Mouse (Mus musculus) limb, embryonic 14.5 days (tissue): ENCODE measurements around the gene Per2. TPM values are rescaled to one million over a fixed set of nuclear protein-coding genes. Genes with fewer than 3 reads are reported as not detected.

Experiments used
- ATAC-seq: fragments of 200-750 bp; cut with Nextera tagmentation; 2 replicates; pipeline ENCODE4 v1.8.0; 2017; ENCODE audit warnings: low read depth, moderate number of reproducible peaks, moderate TSS enrichment; ENCODE audit not compliant: low FRiP score
- DNase-seq: peaks from one replicate; pipeline ENCODE4 v3.0.0-alpha.2; 2015; ENCODE audit warnings: low spot score
- H3K27ac ChIP-seq: fragments of 300-500 bp; sonication (generic); replicated peaks from 2 replicates; pipeline ENCODE4 v1.5.1; 2014; ENCODE audit warnings: low read depth, mild to moderate bottlenecking, low read length, moderate library complexity, mixed read lengths
- H3K27me3 ChIP-seq: fragments of 300-500 bp; sonication (generic); 2 replicates; pipeline ENCODE4 v1.6.1; 2014; ENCODE audit warnings: low read length, mixed read lengths; ENCODE audit not compliant: control insufficient read depth, insufficient read depth
- H3K36me3 ChIP-seq: fragments of 300-500 bp; sonication (generic); 2 replicates; pipeline ENCODE4 v1.6.1; 2014; ENCODE audit warnings: mild to moderate bottlenecking, low read length, moderate library complexity, mixed read lengths; ENCODE audit not compliant: control insufficient read depth, insufficient read depth
- H3K4me1 ChIP-seq: fragments of 300-500 bp; sonication (generic); 2 replicates; pipeline ENCODE4 v1.6.1; 2014; ENCODE audit warnings: antibody characterized with exemption, low read length, mixed read lengths; ENCODE audit not compliant: control insufficient read depth, insufficient read depth
- H3K4me2 ChIP-seq: fragments of 300-500 bp; sonication (generic); replicated peaks from 2 replicates; pipeline ENCODE4 v1.6.1; 2014; ENCODE audit warnings: low read depth, mild to moderate bottlenecking, low read length, moderate library complexity; ENCODE audit not compliant: severe bottlenecking
- H3K4me3 ChIP-seq: fragments of 300-500 bp; sonication (generic); replicated peaks from 2 replicates; pipeline ENCODE4 v1.5.1; 2014; ENCODE audit warnings: low read length
- H3K9ac ChIP-seq: fragments of 300-500 bp; sonication (generic); 2 replicates; pipeline ENCODE4 v1.6.1; 2014; ENCODE audit warnings: mild to moderate bottlenecking, low read depth, low read length, moderate library complexity; ENCODE audit not compliant: severe bottlenecking
- H3K9me3 ChIP-seq: fragments of 300-500 bp; sonication (generic); 2 replicates; pipeline ENCODE4 v1.6.1; 2016; ENCODE audit warnings: low read length; ENCODE audit not compliant: control insufficient read depth
- POLR2A ChIP-seq: fragments of 200-500 bp; IDR thresholded peaks from 2 replicates; pipeline ENCODE4 v1.8.0; 2012; ENCODE audit warnings: inconsistent platforms, mild to moderate bottlenecking, moderate library complexity, borderline replicate concordance; ENCODE audit not compliant: insufficient read depth, insufficient read length; ENCODE audit errors: extremely low read depth
- WGBS: fragments of 180-500 bp; shearing (Covaris S2); extraction: QIAGEN DNeasy Blood & Tissue Kit; methylation state at CpG from one replicate; pipeline ENCODE4 v1.1.7; 2014; 5-methylcytosine and 5-hydroxymethylcytosine counted together
- polyA plus RNA-seq, 2 experiments: library from polyadenylated mRNA; depleted of rRNA in 1 of 2; stranded (reverse) in 1 of 2; unstranded in 1 of 2; fragments of >200 nt; fragmentation: Nextera tagmentation in 1 of 2; extraction: Ambion mirVana in 1 of 2; gene quantifications; 2 replicates each; pipeline versions ENCODE4 v1.2.1 to v1.2.3; 2012 to 2014

The Per2 gene
- polyA plus RNA-seq, 2 experiments: 4.2 to 8.3 TPM

DNA sequence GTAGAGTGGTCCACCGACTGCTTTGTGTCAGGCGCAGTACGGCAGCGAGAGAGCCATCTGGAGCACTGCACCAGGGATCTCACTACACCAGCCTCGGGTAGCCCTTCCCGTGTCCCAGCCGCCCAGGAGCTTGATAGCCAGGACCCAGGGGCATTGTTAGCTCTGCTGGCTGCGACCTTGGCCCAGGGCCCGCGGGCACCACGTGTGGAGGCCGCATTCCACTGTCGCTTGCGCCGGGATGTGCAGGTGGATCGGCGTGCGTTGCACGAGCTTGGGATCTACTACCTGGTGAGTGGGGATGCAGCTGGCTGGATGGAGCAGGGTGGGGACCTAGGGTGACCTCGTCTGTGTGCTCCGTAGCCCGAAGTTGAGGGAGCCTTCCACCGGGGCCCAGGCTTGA is 89.1 kb downstream of the Per2 start:
- DNase-seq (no peak), ATAC-seq (no peak)
- Histone ChIP-seq H3K4me2 (no peak overlapping the region), H3K9me3 (no peaks in the 10 kb centered on the region), H3K27ac (no peak overlapping the region), H3K4me3 (no peak overlapping the region), H3K36me3 (peaks cover 54% of the 10 kb centered on the region), H3K27me3 (peaks cover 5% of the 10 kb centered on the region; the same call in 1 of the 2 replicates), H3K4me1 (0 out of 2 replicates have a peak, but pooled peaks cover 2% of the 10 kb centered on the region), H3K9ac (no peak overlapping the region)
- no peak for TF ChIP-seq POLR2A
- 87% methylated on average over 23 of the region's 23 CpGs for WGBS

DNA sequence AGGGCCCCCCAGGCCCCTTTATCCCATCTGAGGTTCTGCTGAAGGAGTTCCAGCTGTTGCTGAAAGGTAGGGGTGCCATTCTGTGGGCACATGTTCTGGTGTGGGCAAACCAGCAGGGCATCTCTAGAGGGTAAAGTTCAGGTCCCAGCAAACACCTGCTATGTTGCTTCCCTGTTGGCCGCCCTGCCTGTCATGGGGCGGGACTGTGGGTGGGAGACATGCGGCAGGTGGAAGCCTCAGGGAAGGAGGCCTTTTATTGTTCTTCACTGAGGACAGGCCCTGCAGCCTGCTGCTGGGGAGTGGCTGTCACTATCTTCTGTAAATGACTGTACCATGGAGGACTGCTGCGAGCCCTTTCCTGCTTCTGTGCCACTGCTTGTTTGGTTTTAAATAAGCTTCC is 89.7 kb downstream of the Per2 start:
- Histone ChIP-seq H3K4me2 (no peak overlapping the region), H3K4me1 (0 out of 2 replicates have a peak, but pooled peaks cover 2% of the 10 kb centered on the region), H3K27ac (no peak overlapping the region), H3K36me3 (peaks cover 47% of the 10 kb centered on the region), H3K4me3 (no peak overlapping the region), H3K9ac (no peak overlapping the region), H3K9me3 (no peaks in the 10 kb centered on the region), H3K27me3 (peaks cover 5% of the 10 kb centered on the region; the same call in 1 of the 2 replicates)
- DNase-seq (no peak), ATAC-seq (no peak)
- TF ChIP-seq POLR2A: no peak
- 65% methylated on average over 4 of the region's 4 CpGs for WGBS

DNA sequence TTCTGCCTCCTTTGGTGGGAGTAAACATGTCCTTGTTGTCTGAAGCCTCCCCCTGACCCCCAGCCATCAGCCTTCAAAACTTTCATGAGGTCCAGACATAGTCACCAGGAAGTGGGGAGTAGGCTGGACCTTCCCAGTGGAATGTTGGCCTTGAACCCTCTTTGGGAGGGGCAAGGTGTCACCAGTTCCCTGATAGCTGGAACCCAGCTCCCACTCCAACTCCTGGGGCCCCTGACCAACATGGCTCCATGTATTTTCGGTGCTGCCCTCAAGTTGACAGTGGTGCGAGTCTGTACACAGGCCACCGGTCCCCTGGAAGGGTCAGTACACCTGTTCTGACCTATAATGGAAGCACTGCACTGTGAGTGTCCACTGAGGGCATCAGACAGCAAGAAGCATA is 91.8 kb downstream of the Per2 start:
- 90% methylated on average over 3 of the region's 3 CpGs for WGBS
- Histone ChIP-seq H3K4me3 (no peak overlapping the region), H3K4me1 (0 out of 2 replicates have a peak, but pooled peaks cover 2% of the 10 kb centered on the region), H3K36me3 (peaks cover 26% of the 10 kb centered on the region), H3K9me3 (no peaks in the 10 kb centered on the region), H3K9ac (no peak overlapping the region), H3K27me3 (peaks cover 5% of the 10 kb centered on the region; the same call in 1 of the 2 replicates), H3K27ac (no peak overlapping the region), H3K4me2 (no peak overlapping the region)
- ATAC-seq (no peak), DNase-seq (no peak)
- no peak for TF ChIP-seq POLR2A

DNA sequence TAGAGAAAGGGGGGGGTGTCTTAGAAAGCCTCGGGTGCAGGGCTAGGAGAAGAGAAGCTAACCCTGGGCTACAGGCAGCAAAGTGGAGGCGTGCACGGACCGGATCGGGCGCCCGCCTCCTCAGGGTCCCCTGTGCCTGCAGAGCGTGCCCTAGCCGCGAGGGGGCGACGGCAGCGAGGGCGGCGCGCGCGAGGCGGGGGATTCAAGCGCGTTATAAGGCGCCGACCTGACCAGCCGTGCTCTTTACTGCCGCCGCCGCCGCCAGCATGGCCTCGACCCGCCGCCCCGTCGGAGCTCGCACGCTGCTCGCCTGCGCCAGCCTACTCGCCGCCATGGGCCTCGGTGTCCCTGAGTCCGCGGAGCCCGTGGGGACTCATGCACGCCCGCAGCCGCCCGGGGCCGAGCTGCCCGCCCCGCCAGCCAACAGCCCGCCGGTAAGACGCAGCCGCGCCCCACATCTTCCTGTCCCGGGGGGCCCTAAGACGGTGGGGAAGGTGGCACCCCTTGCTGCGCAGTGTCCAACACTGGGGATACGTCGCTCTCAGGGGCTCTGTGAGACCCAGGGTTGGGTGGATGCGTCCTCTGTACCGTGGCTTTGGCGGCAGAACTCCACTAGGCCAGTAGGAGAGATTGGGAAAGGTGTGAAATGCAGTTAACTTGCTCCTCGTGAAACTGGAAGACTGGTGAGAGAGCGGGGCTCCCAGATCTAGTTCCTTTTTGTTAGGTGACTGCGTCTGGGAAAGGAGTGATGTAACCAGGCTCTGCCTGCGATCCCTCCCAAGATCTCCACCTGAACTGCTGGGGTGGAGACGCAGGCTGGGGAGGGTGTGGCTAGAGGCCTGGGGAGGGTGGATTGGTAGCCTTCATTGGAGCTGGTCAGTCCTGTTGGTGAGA is 92.7 kb downstream of the Per2 start, which contains the start of gene Erfe:
Erfe (plus strand) TSS at position 216 of the 894 bp plus-strand sequence.
- Histone ChIP-seq H3K4me3 (peak within 1 kb of the TSS; percentile 45), H3K9me3 (no peaks in the 10 kb centered on the region), H3K27me3 (peaks cover 5% of the 10 kb centered on the region; the same call in 1 of the 2 replicates), H3K27ac (no peak within 1 kb of the TSS), H3K4me1 (0 out of 2 replicates have a peak, but pooled peaks cover 2% of the 10 kb centered on the region), H3K36me3 (peaks cover 18% of the 10 kb centered on the region), H3K9ac (peak within 1 kb of the TSS; percentile 59), H3K4me2 (peak within 1 kb of the TSS; percentile 97)
- 1% methylated on average over 32 of the region's 68 CpGs for WGBS
- TF ChIP-seq POLR2A: no peak
- ATAC-seq (peak; percentile 48), DNase-seq (peak; percentile 36)

Other genes starting within 250 kb of the Per2 start
- 44.9 and 57.9 TPM in 2 replicates for gene Ube2f, start 209.0 kb downstream of the Per2 start, polyA plus RNA-seq (2012; rRNA removed)
- 63.2 and 65.7 TPM in 2 replicates for gene Ube2f, start 209.0 kb downstream of the Per2 start, polyA plus RNA-seq (2014; fragmentation: Nextera tagmentation; extraction: Ambion mirVana)
- 13.5 and 15.0 TPM in 2 replicates for gene Scly, start 161.0 kb downstream of the Per2 start, polyA plus RNA-seq (2012; rRNA removed)
- 10.7 and 11.6 TPM in 2 replicates for gene Scly, start 161.0 kb downstream of the Per2 start, polyA plus RNA-seq (2014; fragmentation: Nextera tagmentation; extraction: Ambion mirVana)
- gene Espnl, start 137.2 kb downstream of the Per2 start, polyA plus RNA-seq (2012; rRNA removed): 0.08 and 0.10 TPM in 2 replicates
- 0.03 and 0.08 TPM in 2 replicates for gene Espnl, start 137.2 kb downstream of the Per2 start, polyA plus RNA-seq (2014; fragmentation: Nextera tagmentation; extraction: Ambion mirVana)
- 4.1 and 4.6 TPM in 2 replicates for gene Klhl30, start 108.3 kb downstream of the Per2 start, polyA plus RNA-seq (2012; rRNA removed)
- 3.3 and 3.7 TPM in 2 replicates for gene Klhl30, start 108.3 kb downstream of the Per2 start, polyA plus RNA-seq (2014; fragmentation: Nextera tagmentation; extraction: Ambion mirVana)
- 2.1 and 2.2 TPM in 2 replicates for gene Erfe, start 92.9 kb downstream of the Per2 start, polyA plus RNA-seq (2012; rRNA removed)
- 1.5 and 1.9 TPM in 2 replicates for gene Erfe, start 92.9 kb downstream of the Per2 start, polyA plus RNA-seq (2014; fragmentation: Nextera tagmentation; extraction: Ambion mirVana)
- gene Ilkap, start 60.5 kb downstream of the Per2 start, polyA plus RNA-seq (2012; rRNA removed): 130 and 142 TPM in 2 replicates
- gene Ilkap, start 60.5 kb downstream of the Per2 start, polyA plus RNA-seq (2014; fragmentation: Nextera tagmentation; extraction: Ambion mirVana): 140 and 158 TPM in 2 replicates
- gene Hes6, start 45.3 kb downstream of the Per2 start, polyA plus RNA-seq (2012; rRNA removed): 82.8 and 104 TPM in 2 replicates
- gene Hes6, start 45.3 kb downstream of the Per2 start, polyA plus RNA-seq (2014; fragmentation: Nextera tagmentation; extraction: Ambion mirVana): 91.0 and 91.6 TPM in 2 replicates
- gene Traf3ip1, start 35.3 kb upstream of the Per2 start, polyA plus RNA-seq (2012; rRNA removed): 14.2 and 16.7 TPM in 2 replicates
- gene Traf3ip1, start 35.3 kb upstream of the Per2 start, polyA plus RNA-seq (2014; fragmentation: Nextera tagmentation; extraction: Ambion mirVana): 5.1 and 6.2 TPM in 2 replicates
- 8.1 and 8.5 TPM in 2 replicates for gene Asb1, start 81.2 kb upstream of the Per2 start, polyA plus RNA-seq (2012; rRNA removed)
- gene Asb1, start 81.2 kb upstream of the Per2 start, polyA plus RNA-seq (2014; fragmentation: Nextera tagmentation; extraction: Ambion mirVana): 7.3 and 8.5 TPM in 2 replicates